Mouse (Mus musculus) lung, postnatal 0 days (tissue): ENCODE measurements around the gene Exoc3l2. TPM values are rescaled to one million over a fixed set of nuclear protein-coding genes. Genes with fewer than 3 reads are reported as not detected.

Experiments used
- ATAC-seq: fragments of 200-750 bp; cut with Nextera tagmentation; 2 replicates; pipeline ENCODE4 v1.8.0; 2017; ENCODE audit warnings: moderate library complexity
- DNase-seq: peaks from one replicate; pipeline ENCODE4 v3.0.0-alpha.2; 2016; ENCODE audit warnings: low spot score
- H3K27ac ChIP-seq: fragments of 300-500 bp; sonication (generic); 2 replicates; pipeline ENCODE4 v1.5.1; 2014; ENCODE audit warnings: antibody characterized with exemption, mild to moderate bottlenecking, low read length, mixed read lengths
- H3K27me3 ChIP-seq: fragments of 300-500 bp; sonication (generic); replicated peaks from 2 replicates; pipeline ENCODE4 v1.6.1; 2014; ENCODE audit warnings: low read length, mixed read lengths; ENCODE audit not compliant: insufficient read depth
- H3K36me3 ChIP-seq: fragments of 300-500 bp; sonication (generic); 2 replicates; pipeline ENCODE4 v1.6.1; 2014; ENCODE audit warnings: low read length, mixed read lengths; ENCODE audit not compliant: insufficient read depth
- H3K4me1 ChIP-seq: fragments of 300-500 bp; sonication (generic); 2 replicates; pipeline ENCODE4 v1.6.1; 2014; ENCODE audit warnings: antibody characterized with exemption, low read depth, low read length, mixed read lengths; ENCODE audit not compliant: insufficient read depth
- H3K4me2 ChIP-seq: fragments of 300-500 bp; sonication (generic); replicated peaks from 2 replicates; pipeline ENCODE4 v1.6.1; 2014; ENCODE audit warnings: low read depth, mild to moderate bottlenecking, low read length, moderate library complexity, mixed read lengths
- H3K4me3 ChIP-seq: fragments of 300-500 bp; sonication (generic); 2 replicates; pipeline ENCODE4 v1.5.1; 2014; ENCODE audit warnings: low read depth, low read length
- H3K9ac ChIP-seq: fragments of 300-500 bp; sonication (generic); replicated peaks from 2 replicates; pipeline ENCODE4 v1.6.1; 2014; ENCODE audit warnings: low read depth, mild to moderate bottlenecking
- H3K9me3 ChIP-seq: fragments of 300-500 bp; sonication (generic); 2 replicates; pipeline ENCODE4 v1.6.1; 2016; ENCODE audit warnings: low read length, mixed read lengths
- CTCF ChIP-seq: IDR thresholded peaks from 2 replicates; pipeline ENCODE4 v1.5.1; 2016; ENCODE audit warnings: antibody characterized with exemption, mild to moderate bottlenecking
- EP300 ChIP-seq: IDR thresholded peaks from 2 replicates; pipeline ENCODE4 v1.6.1; 2016; ENCODE audit warnings: antibody characterized with exemption, mild to moderate bottlenecking, control low read depth
- WGBS: fragments of 180-500 bp; shearing (Covaris S2); extraction: QIAGEN DNeasy Blood & Tissue Kit; methylation state at CpG from one replicate; pipeline ENCODE4 v1.1.7; 2014; 5-methylcytosine and 5-hydroxymethylcytosine counted together
- polyA plus RNA-seq: library from polyadenylated mRNA; unstranded; fragments of >200 nt; fragmentation: Nextera tagmentation; extraction: Ambion mirVana; gene quantifications from 2 replicates; pipeline ENCODE4 v1.2.1, GENCODE M21; 2015

Gene Exoc3l2
- polyA plus RNA-seq, 1 experiment from 2014 or later: 1.1 TPM

DNA sequence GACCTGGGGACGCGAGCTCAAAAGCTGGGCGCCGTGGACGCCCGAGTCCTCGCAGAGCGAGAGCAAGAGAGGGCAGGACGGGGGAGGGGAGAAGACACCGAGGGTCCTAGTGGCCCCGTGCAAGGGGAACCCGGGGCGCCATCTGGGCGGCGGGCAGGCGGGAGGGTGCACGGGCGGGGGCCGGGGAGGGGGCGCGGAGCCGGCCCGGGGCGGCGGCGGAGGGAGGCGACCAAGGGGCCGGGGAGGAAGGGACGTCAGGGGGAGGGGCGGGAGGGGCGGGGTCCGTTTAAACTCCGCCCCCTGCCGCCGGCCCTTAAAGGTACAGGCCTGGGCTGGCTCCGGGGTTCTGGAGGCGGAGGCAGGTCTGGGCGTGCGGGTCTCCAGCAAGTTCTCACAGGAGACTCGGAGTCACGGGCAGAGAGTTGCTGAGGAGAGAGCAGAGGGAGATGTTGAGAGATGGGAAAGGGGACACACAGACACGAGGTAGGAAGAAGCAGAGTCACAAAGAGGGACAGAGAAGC, 4.5 kb upstream of the Exoc3l2 start, which contains the start of gene Mark4:
TSS of gene Mark4 (minus strand) at position 231 of the 521 bp plus-strand sequence.
- H3K4me3 ChIP-seq: peak within 1 kb of the TSS; percentile 99
- 0% methylated on average over 16 of the region's 42 CpGs for WGBS
- H3K27ac ChIP-seq: peak within 1 kb of the TSS; percentile 83
- DNase-seq (peak; percentile 91), ATAC-seq (peak; percentile 92)
- no peaks in the 10 kb centered on the region for H3K27me3 ChIP-seq
- peaks cover 10% of the 10 kb centered on the region for H3K4me1 ChIP-seq
- H3K36me3 ChIP-seq: no peaks in the 10 kb centered on the region
- no peak for TF ChIP-seq CTCF
- TF ChIP-seq EP300: no peak
- peak within 1 kb of the TSS; percentile 89 for H3K4me2 ChIP-seq
- peak within 1 kb of the TSS; percentile 87 for H3K9ac ChIP-seq
- no peaks in the 10 kb centered on the region for H3K9me3 ChIP-seq

DNA sequence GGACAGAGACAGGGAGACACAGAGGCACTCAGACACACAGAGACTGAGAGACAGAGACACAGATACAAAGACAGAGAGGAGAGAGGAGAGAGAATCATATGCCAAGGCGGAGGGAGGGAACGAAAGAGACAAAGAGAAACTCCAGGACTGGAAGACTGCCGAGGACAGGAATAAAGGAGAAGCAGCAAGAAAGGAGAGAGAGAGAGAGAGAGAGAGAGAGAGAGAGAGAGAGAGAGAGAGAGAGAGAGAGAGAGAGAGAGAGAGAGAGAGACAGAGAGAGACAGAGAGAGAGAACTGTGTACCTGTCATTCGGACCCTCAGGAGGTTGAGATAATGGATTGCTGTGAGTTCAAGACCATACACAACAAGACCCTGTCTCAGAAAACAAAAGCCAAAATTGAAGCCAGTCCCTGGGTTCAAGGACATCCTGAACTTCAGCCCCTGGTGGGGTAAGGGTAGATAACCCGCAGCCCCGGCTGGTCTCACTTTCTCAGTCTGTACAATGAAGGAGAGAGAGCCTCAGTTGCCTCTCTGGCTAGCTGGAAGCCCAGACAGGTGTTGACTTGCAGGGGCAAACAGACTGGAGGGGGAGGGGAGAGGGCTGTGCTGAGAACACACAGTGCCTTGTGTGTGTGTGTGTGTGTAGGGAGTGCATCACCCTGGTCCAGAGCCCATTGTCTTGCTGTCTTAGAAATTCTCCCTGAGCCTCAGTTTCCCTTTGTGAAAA, 3.8 kb upstream of the Exoc3l2 start:
- Histone ChIP-seq H3K27me3 (no peaks in the 10 kb centered on the region), H3K36me3 (no peaks in the 10 kb centered on the region), H3K9me3 (no peaks in the 10 kb centered on the region), H3K4me2 (peak overlapping the region; percentile 89), H3K27ac (peak overlapping the region; percentile 54; the same call in 1 of the 2 replicates), H3K4me1 (peaks cover 10% of the 10 kb centered on the region), H3K9ac (peak overlapping the region; percentile 87), H3K4me3 (peak overlapping the region; percentile 99)
- no peak for ATAC-seq
- TF ChIP-seq EP300: no peak
- no peak for TF ChIP-seq CTCF
- WGBS: 27% methylated on average over 6 of the region's 6 CpGs
- no peak for DNase-seq

DNA sequence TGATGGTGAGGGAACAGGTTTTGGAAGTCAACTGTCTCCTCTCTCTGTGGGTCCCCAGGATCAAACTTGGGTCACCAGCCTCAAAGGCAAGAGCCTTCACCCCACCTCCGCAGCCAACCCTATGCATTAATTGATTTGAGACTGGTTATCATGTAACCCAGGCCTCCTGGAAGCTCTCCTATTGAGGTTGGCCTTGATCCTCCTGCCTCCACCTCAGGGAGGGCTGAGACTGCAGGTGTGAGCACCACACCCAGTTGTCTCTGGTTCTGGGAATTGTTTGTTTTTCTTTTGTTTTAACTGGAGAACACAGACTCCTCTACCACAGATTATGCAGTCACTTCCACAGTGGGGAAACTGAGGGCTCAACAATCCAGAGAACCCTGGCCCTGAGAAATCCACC, 2.6 kb upstream of the Exoc3l2 start:
- Histone ChIP-seq H3K27ac (no peak overlapping the region), H3K27me3 (no peaks in the 10 kb centered on the region), H3K4me1 (peaks cover 10% of the 10 kb centered on the region), H3K36me3 (no peaks in the 10 kb centered on the region), H3K9me3 (no peaks in the 10 kb centered on the region), H3K9ac (no peak overlapping the region), H3K4me3 (no peak overlapping the region), H3K4me2 (no peak overlapping the region)
- no peak for DNase-seq
- ATAC-seq: no peak
- TF ChIP-seq CTCF: no peak
- no peak for TF ChIP-seq EP300
- 76% methylated on average over 1 of the region's 1 CpGs for WGBS

DNA sequence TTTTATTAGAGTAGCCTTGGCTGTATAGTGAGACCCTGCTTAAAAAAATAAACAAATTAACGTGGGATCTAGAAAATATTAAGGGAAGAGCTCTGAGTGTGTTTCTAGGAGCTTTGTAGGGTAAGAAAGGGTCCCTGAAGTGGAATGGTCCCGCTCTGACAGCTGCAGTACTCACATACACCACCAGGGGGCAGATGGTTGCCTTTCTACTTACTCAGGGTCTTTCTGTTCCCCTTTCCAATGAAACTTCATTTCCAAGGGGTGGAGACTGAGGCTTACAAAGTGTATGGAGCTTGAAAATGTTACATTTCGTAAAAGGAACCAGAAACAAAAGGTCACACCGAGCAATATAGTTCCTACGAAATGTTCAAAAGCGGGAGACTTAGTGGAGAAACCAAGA, 1.6 kb upstream of the Exoc3l2 start:
- TF ChIP-seq EP300 (no peak), CTCF (peak; percentile 92)
- no peaks in the 10 kb centered on the region for H3K9me3 ChIP-seq
- peak; percentile 82 for DNase-seq
- H3K36me3 ChIP-seq: no peaks in the 10 kb centered on the region
- H3K4me3 ChIP-seq: no peak overlapping the region
- WGBS: 11% methylated on average over 6 of the region's 6 CpGs
- H3K27me3 ChIP-seq: no peaks in the 10 kb centered on the region
- ATAC-seq: no peak
- H3K4me1 ChIP-seq: peaks cover 10% of the 10 kb centered on the region
- H3K9ac ChIP-seq: no peak overlapping the region
- no peak overlapping the region for H3K4me2 ChIP-seq
- H3K27ac ChIP-seq: no peak overlapping the region

DNA sequence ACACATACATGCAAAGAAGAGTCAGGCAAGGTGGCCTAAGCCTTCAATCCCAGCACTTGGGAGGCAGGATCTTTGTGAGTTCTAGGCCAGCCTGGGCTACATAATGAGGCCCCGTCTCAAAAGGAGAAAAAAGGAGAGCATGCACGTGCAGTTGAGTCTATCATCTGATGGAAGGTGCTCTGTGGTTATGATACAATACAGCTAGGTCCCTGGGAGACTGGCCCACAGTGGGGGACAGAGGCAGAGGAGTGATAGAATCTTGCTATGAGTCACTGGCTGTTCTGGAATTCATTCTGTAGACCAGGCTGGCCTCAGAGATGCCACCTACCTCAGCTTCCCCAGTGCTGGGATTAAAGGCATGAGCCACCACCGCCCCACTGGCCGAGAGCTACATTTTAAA, 688 bp upstream of the Exoc3l2 start:
- H3K4me3 ChIP-seq: no peak overlapping the region
- no peaks in the 10 kb centered on the region for H3K9me3 ChIP-seq
- no peak overlapping the region for H3K4me2 ChIP-seq
- no peaks in the 10 kb centered on the region for H3K36me3 ChIP-seq
- H3K27me3 ChIP-seq: no peaks in the 10 kb centered on the region
- ATAC-seq (no peak), DNase-seq (no peak)
- no peak overlapping the region for H3K27ac ChIP-seq
- H3K9ac ChIP-seq: no peak overlapping the region
- TF ChIP-seq CTCF (no peak), EP300 (no peak)
- 71% methylated on average over 4 of the region's 4 CpGs for WGBS
- peaks cover 3% of the 10 kb centered on the region for H3K4me1 ChIP-seq

DNA sequence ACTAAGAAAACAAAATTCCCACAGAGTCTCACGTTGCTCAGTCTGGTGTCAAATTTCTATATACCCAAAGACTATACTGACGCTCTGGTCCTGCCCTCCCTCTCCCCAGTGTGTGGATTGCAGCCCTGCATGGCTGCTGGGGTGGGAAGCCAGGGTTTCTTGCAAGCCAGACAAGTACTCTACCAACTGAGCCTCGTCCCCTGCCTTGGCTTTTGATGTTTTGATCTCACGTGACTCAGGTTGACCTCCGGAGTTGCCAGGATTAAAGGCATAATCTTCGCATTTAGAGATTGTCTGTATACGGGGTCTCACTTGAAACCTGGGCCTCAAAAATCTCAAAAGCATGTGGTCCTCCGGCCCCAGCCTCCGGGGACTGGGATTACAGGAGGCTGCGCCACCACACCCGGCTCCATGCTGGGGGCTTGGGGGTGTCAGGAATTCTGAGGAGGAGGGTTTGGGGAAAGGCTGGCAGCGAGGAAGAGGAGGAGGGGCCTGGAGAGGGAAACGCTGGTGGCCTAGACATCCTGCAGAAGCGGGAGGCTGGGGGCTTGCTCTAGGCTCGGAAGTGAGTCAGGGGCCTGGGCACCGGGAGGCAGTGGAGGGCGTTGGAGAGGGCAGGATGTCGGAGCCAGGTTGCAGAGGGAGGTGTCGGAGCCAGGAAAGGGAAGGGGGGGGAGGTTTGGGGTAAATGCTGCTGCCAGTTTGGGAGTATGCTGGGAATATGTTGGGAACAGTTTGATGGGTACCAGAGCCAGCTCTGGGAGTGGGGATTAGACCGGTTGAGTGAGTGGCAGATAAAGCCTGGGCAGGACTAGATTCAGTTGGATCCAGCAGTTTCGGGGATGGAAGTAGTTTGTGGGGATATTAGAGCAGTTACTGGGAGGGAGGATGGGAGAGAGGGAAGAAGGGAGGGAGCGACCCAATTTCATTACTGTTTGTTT, 1.5 kb downstream of the Exoc3l2 start:
- H3K9ac ChIP-seq: no peak overlapping the region
- H3K36me3 ChIP-seq: no peaks in the 10 kb centered on the region
- H3K9me3 ChIP-seq: no peaks in the 10 kb centered on the region
- DNase-seq: peak; percentile 27
- TF ChIP-seq CTCF: no peak
- no peak for TF ChIP-seq EP300
- no peak overlapping the region for H3K27ac ChIP-seq
- no peak overlapping the region for H3K4me2 ChIP-seq
- ATAC-seq: peak; percentile 35; the same call in 1 of the 2 replicates
- peaks cover 5% of the 10 kb centered on the region; the same call in 1 of the 2 replicates for H3K27me3 ChIP-seq
- no peaks in the 10 kb centered on the region for H3K4me1 ChIP-seq
- H3K4me3 ChIP-seq: no peak overlapping the region
- 12% methylated on average over 22 of the region's 22 CpGs for WGBS
